Mouse (Mus musculus): ENCODE measurements around the gene Klk5. TPM values are rescaled to one million over a fixed set of nuclear protein-coding genes. Genes with fewer than 3 reads are reported as not detected.
A peak's percentile ranks its signal among the peaks of the same experiment; 100 is the strongest.

The Klk5 gene
- polyA plus RNA-seq, 1 experiment from 2014 or later: not detected

DNA sequence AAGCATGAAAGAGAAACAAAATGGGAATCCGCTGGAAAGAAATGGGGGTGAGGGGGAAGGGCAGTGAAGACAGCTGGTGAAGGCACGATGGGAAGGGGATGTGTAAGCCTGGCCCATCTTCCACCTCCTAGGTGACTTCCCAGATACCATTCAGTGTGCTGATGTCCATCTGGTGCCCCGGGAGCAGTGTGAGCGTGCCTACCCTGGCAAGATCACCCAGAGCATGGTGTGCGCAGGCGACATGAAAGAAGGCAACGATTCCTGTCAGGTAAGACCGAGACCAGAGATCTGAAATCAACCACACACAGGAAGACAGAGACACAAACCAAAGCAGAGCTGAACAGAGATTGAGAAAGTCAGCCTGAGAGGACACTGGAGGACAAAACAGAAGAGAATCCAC lies 12.8 kb upstream of the Klk5 start:
- no peak overlapping the region for H3K27ac ChIP-seq
- no peaks in the 10 kb centered on the region for H3K9me3 ChIP-seq (replicated peaks)
- no peaks in the 10 kb centered on the region for H3K4me1 ChIP-seq (replicated peaks)
- no peak for ATAC-seq (ENCODE audit: low read depth)
- 71% methylated on average over 8 of the region's 8 CpGs for WGBS (ENCODE audit: insufficient replicate concordance)
- H3K4me3 ChIP-seq (replicated peaks): no peak overlapping the region
- no peaks in the 10 kb centered on the region for H3K36me3 ChIP-seq
- H3K9ac ChIP-seq: no peak overlapping the region
- DNase-seq: no peak
- no peaks in the 10 kb centered on the region for H3K27me3 ChIP-seq
- no peak overlapping the region for H3K4me2 ChIP-seq

DNA sequence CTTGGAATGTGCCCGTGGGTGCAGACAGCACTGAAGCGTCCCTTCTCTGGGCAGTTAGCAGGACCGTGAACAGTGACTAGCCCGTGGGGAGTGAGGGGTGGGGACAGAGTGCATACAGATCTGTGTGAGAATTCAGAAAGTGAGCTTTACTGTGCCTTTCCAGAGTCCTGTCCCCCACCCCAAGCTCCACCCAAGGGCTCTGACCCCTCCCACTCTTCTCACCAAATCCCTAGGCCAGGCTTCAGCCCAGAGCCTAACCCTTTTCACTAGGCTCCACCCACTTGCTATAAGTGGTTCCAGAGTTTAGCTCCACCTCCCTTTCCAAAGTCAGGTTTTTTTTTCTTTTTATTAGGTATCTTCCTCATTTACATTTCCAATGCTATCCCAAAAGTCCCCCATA lies 2.0 kb downstream of the Klk5 start:
- 64% methylated on average over 4 of the region's 4 CpGs for WGBS (ENCODE audit: insufficient replicate concordance)
- DNase-seq (no peak), ATAC-seq (ENCODE audit: low read depth) (no peak)

DNA sequence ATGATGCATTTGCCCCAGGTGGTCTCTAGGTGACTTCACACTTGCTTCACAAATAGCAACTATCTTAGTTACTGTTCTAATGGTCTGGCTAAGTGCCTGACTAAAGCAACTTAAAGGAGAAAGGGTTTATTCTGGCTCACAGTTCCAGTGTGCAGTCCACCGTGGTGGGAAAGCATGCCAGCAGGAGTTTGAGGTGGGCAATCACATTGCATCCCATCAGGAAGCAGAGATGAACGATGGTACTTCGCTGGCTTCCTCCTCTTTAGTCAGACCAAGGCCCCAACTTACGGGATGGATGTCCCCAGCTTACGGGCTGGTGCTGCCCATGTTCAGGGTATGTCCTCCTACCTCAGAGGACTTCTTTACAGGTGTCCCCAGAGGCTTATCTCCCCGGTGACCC lies 9.8 kb downstream of the Klk5 start:
- no peaks in the 10 kb centered on the region for H3K4me1 ChIP-seq (replicated peaks)
- ATAC-seq (ENCODE audit: low read depth) (no peak), DNase-seq (no peak)
- H3K27me3 ChIP-seq: no peaks in the 10 kb centered on the region
- H3K4me2 ChIP-seq: no peak overlapping the region
- H3K27ac ChIP-seq: no peak overlapping the region
- H3K4me3 ChIP-seq (replicated peaks): no peak overlapping the region
- H3K36me3 ChIP-seq: no peaks in the 10 kb centered on the region
- 74% methylated on average over 6 of the region's 6 CpGs for WGBS (ENCODE audit: insufficient replicate concordance)
- H3K9me3 ChIP-seq (replicated peaks): no peaks in the 10 kb centered on the region
- H3K9ac ChIP-seq: no peak overlapping the region

More for the DNA sequence above, 2.0 kb downstream of the Klk5 start:
- no peaks in the 10 kb centered on the region for H3K4me1 ChIP-seq (replicated peaks)
- H3K4me2 ChIP-seq: no peak overlapping the region
- no peaks in the 10 kb centered on the region for H3K36me3 ChIP-seq
- no peak overlapping the region for H3K9ac ChIP-seq
- no peaks in the 10 kb centered on the region for H3K27me3 ChIP-seq
- H3K4me3 ChIP-seq (replicated peaks): no peak overlapping the region
- H3K9me3 ChIP-seq (replicated peaks): no peaks in the 10 kb centered on the region
- no peak overlapping the region for H3K27ac ChIP-seq

DNA sequence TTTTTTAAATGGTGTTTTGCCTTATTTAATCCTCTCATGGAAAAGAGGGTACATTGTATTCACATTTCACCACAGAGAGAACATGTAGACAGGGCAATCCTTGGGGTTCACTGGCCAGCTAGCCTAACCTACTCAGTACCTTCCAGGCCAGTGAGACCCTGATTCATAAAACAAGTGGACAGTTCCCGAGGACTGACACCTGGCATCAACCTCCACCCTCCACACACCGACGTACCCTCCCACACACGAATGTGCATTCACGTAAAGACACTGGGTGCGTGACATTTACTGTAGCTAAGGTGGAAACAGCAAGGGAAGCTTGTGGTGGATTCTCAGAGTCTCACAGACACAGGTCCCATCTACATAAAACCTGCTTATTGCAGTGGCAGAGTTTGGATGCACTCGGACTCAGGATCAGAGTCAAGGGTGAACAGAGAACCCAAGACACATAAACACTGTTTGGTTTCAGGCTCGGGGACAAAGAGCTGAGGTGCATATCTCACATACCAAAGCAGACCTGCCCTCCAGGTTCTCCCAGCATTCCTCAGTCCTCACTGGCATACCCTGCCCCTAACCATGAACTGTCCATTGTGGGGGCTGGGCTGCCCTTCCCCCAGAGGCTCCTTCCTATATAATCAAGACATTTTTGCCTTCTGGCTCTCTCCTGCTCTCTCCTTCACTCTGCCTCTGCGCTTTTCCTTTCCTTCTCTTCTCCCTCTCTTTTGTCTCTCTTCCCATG lies 13.0 kb downstream of the Klk5 start:
- no peak for ATAC-seq (ENCODE audit: low read depth)
- no peaks in the 10 kb centered on the region for H3K36me3 ChIP-seq
- 61% methylated on average over 9 of the region's 9 CpGs for WGBS (ENCODE audit: insufficient replicate concordance)
- no peak overlapping the region for H3K4me2 ChIP-seq
- H3K27me3 ChIP-seq: no peaks in the 10 kb centered on the region
- H3K4me3 ChIP-seq (replicated peaks): no peak overlapping the region
- no peak overlapping the region for H3K9ac ChIP-seq
- no peaks in the 10 kb centered on the region for H3K4me1 ChIP-seq (replicated peaks)
- DNase-seq: no peak
- H3K27ac ChIP-seq: no peak overlapping the region
- H3K9me3 ChIP-seq (replicated peaks): no peaks in the 10 kb centered on the region

DNA sequence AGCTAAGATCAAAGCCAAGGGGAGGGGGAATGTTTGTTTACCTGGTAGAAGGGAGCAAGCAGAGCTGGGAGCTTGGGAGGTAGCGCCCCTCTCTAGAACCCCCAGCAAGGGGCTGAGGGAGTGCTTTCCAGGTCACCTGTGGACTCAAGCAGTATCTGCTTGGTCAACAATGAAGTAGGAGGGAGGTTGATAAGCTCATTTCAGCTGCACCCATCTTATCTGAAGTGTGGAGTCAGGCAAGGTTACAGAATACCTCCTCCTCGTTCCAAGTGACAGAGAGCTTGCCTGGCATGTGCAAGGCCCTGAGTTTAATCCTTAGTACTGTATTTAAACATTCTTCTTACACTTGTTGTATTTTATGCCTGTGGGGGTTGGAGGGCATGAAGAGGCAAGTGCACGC lies 13.9 kb downstream of the Klk5 start:
- WGBS (ENCODE audit: insufficient replicate concordance): 42% methylated on average over 3 of the region's 3 CpGs
- no peaks in the 10 kb centered on the region for H3K27me3 ChIP-seq
- no peaks in the 10 kb centered on the region for H3K9me3 ChIP-seq (replicated peaks)
- H3K4me3 ChIP-seq (replicated peaks): no peak overlapping the region
- ATAC-seq (ENCODE audit: low read depth) (no peak), DNase-seq (no peak)
- no peak overlapping the region for H3K27ac ChIP-seq
- H3K36me3 ChIP-seq: no peaks in the 10 kb centered on the region
- H3K9ac ChIP-seq: no peak overlapping the region
- H3K4me1 ChIP-seq (replicated peaks): no peaks in the 10 kb centered on the region
- no peak overlapping the region for H3K4me2 ChIP-seq

DNA sequence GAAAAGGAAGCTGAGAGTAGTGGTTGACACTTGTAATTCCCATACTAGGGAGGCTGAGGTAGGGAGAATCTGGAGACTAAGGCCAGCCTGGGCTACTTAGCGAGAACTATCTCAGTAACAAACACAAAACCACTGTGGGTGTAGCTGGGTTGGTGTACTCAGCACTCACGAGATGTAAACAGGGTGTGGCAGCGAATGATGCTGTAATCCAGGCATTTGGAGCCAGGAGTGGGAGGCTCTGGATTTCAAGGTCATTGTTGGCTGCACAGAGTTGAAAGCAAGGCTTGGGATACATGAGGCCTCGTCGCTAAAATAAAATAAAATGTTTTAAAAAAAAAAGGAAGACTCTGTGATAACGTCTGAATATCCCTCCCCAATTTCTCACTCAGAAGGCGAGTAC lies 14.5 kb downstream of the Klk5 start:
- H3K27me3 ChIP-seq: no peaks in the 10 kb centered on the region
- 54% methylated on average over 7 of the region's 7 CpGs for WGBS (ENCODE audit: insufficient replicate concordance)
- no peak overlapping the region for H3K4me3 ChIP-seq (replicated peaks)
- no peak overlapping the region for H3K27ac ChIP-seq
- H3K4me1 ChIP-seq (replicated peaks): no peaks in the 10 kb centered on the region
- H3K4me2 ChIP-seq: no peak overlapping the region
- DNase-seq (no peak), ATAC-seq (ENCODE audit: low read depth) (no peak)
- H3K9ac ChIP-seq: no peak overlapping the region
- H3K36me3 ChIP-seq: no peaks in the 10 kb centered on the region
- H3K9me3 ChIP-seq (replicated peaks): no peaks in the 10 kb centered on the region

DNA sequence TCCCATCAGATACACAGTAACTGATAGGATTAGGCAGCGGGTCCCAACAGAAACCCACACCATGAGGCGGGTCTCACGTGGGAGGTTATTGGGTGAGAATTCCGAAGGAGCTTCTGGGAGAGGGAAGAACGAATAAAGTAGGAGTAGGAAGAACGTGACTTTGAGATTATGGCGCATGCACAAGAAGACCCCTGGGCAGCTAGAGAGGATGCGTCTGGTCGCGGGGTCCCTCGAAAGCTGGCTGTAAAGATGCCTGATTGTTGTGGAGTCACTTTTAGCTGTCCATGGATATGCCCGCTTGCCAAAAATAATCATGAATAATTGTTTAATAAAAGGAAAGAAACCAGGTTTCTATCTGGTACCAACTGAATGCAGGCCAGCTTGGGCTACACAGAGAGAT lies 15.7 kb downstream of the Klk5 start:
- no peak for ATAC-seq (ENCODE audit: low read depth)
- 71% methylated on average over 12 of the region's 12 CpGs for WGBS (ENCODE audit: insufficient replicate concordance)
- DNase-seq: no peak

DNA sequence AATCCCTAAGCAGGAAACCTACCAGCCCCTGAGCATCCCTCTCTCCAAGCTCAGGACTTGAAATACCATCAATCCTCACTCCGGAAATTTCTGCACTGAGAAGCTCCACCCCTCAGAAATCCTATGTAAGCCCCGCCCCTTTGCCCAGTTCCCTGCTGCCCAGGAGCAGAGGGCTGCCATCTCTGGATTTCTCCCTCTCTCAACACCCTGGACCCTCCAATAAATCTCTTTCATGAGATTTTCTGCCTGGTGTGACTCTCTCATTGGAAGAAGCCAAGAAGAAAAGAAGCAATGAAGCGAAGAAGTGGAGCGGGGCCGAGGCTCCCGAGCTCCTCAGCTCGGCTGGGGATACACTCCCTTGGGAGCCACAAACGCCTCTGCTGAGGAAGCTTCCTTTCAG lies 18.6 kb downstream of the Klk5 start:
- Histone ChIP-seq H3K4me2 (no peak overlapping the region), H3K9me3 (replicated peaks) (no peaks in the 10 kb centered on the region), H3K4me1 (replicated peaks) (no peaks in the 10 kb centered on the region), H3K27ac (no peak overlapping the region), H3K27me3 (no peaks in the 10 kb centered on the region), H3K36me3 (no peaks in the 10 kb centered on the region), H3K9ac (no peak overlapping the region), H3K4me3 (replicated peaks) (no peak overlapping the region)
- DNase-seq (no peak), ATAC-seq (ENCODE audit: low read depth) (no peak)
- WGBS (ENCODE audit: insufficient replicate concordance): 75% methylated on average over 8 of the region's 8 CpGs

More for the DNA sequence above, 15.7 kb downstream of the Klk5 start:
- Histone ChIP-seq H3K4me2 (no peak overlapping the region), H3K4me1 (replicated peaks) (no peaks in the 10 kb centered on the region), H3K27ac (no peak overlapping the region), H3K27me3 (no peaks in the 10 kb centered on the region), H3K4me3 (replicated peaks) (no peak overlapping the region), H3K36me3 (no peaks in the 10 kb centered on the region), H3K9ac (no peak overlapping the region), H3K9me3 (replicated peaks) (no peaks in the 10 kb centered on the region)

DNA sequence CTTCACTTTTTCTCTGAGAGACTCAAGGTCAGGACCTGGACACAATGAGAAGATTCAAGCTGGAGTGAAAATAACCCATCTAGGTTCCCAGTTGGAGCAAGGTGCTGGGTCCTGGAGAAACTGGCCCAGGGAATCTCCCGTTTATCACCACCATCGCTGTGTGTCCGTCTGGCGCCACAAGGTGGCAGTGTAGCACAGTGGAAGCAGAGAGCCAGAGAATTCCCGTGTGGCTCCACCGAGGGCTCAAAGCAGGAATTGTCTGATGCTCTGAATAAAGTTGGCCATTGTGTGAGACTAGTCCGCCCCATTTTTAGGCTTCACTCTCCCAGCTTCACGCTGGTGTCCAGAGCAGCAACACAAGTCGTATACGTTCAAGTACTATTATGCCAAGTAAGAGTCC lies 31.5 kb downstream of the Klk5 start:
- no peak overlapping the region for H3K4me2 ChIP-seq
- 7% methylated on average over 10 of the region's 10 CpGs for WGBS (ENCODE audit: insufficient replicate concordance)
- ATAC-seq (ENCODE audit: low read depth) (no peak), DNase-seq (peak; percentile 8)
- no peaks in the 10 kb centered on the region for H3K36me3 ChIP-seq
- H3K27ac ChIP-seq: no peak overlapping the region
- H3K4me1 ChIP-seq (replicated peaks): no peaks in the 10 kb centered on the region
- H3K4me3 ChIP-seq (replicated peaks): no peak overlapping the region
- H3K9me3 ChIP-seq (replicated peaks): no peaks in the 10 kb centered on the region
- no peak overlapping the region for H3K9ac ChIP-seq
- no peaks in the 10 kb centered on the region for H3K27me3 ChIP-seq

DNA sequence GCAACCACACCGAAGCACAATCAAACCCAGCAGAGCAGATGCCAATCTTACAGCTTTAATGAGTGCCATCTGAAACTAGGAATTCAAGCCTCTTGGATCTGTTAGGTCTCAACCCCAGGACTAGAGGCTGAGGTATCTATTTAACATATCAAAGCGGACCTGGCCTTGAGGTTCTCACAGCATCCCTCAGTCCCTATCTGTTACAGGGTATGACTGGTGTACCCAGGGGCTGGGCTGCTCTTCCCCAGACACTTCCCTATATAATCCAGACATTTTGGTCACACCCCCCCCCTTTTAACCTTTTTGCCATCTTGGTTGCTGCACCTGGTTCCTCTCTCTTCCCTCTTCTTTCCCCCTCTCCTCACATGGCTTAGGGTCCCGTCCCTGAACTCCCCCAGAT lies 31.9 kb downstream of the Klk5 start:
- DNase-seq (no peak), ATAC-seq (ENCODE audit: low read depth) (no peak)
- Histone ChIP-seq H3K36me3 (no peaks in the 10 kb centered on the region), H3K4me3 (replicated peaks) (no peak overlapping the region), H3K27me3 (no peaks in the 10 kb centered on the region), H3K9me3 (replicated peaks) (no peaks in the 10 kb centered on the region), H3K27ac (no peak overlapping the region), H3K9ac (no peak overlapping the region), H3K4me2 (no peak overlapping the region), H3K4me1 (replicated peaks) (no peaks in the 10 kb centered on the region)
- 50% methylated on average over 3 of the region's 3 CpGs for WGBS (ENCODE audit: insufficient replicate concordance)

DNA sequence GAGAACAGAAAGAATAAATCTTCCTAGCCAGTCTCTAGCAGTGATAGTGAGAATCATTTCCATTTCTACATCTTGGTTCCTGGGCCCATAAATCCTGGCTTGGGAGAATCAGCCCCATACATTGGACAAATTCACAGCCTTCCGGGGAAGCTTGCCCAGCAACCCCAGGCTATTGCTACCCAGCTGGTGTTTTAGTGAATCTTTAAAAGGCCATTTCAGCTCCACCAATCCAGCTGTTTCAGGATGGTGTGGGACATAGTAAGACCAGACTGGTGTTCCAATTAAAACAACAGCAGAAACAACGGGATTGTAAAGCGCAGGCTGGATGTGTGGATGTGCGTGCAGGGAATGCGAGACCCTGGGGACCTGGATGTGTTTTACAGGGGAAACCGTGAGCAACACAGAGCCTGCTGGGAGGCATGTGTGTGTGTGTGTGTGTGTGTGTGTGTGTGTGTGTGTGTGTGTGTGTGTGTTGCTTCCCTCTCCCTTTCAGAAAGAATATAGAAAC lies 33.2 kb downstream of the Klk5 start:
- 74% methylated on average over 6 of the region's 6 CpGs for WGBS (ENCODE audit: insufficient replicate concordance)
- no peak for ATAC-seq (ENCODE audit: low read depth)
- Histone ChIP-seq H3K9ac (no peak overlapping the region), H3K9me3 (replicated peaks) (no peaks in the 10 kb centered on the region), H3K4me1 (replicated peaks) (no peaks in the 10 kb centered on the region), H3K27me3 (no peaks in the 10 kb centered on the region), H3K27ac (no peak overlapping the region), H3K36me3 (no peaks in the 10 kb centered on the region), H3K4me3 (replicated peaks) (no peak overlapping the region), H3K4me2 (no peak overlapping the region)
- no peak for DNase-seq

DNA sequence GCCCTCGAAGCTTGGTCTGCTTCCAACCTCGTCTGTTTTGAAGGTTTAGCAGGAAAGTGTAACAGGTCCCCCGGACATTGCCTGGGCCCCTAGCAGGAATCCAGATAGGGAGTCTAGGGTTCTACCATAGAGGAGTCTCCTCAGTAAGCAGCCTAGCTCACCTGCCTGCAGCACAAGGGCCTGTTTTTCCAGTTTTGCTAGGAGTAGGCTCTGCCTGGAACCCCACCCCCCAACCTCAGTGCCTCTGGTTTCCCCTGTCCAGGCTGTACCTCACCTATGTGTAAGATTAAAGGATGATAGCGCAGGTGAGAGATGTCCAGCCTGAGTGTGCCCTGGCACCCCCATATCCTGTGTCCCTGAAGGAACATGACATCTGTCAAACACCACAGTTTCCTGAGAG lies 34.7 kb downstream of the Klk5 start:
- 53% methylated on average over 4 of the region's 4 CpGs for WGBS (ENCODE audit: insufficient replicate concordance)

More for the DNA sequence above, 34.7 kb downstream of the Klk5 start:
- ATAC-seq (ENCODE audit: low read depth): no peak
- DNase-seq: no peak
- Histone ChIP-seq H3K4me2 (no peak overlapping the region), H3K4me1 (replicated peaks) (no peaks in the 10 kb centered on the region), H3K9ac (no peak overlapping the region), H3K27ac (no peak overlapping the region), H3K9me3 (replicated peaks) (no peaks in the 10 kb centered on the region), H3K27me3 (no peaks in the 10 kb centered on the region), H3K4me3 (replicated peaks) (no peak overlapping the region), H3K36me3 (no peaks in the 10 kb centered on the region)
